ENCODE assay signal across 8 mouse cellular contexts in genomic region chr17:27636132-27637020, GRCm38 (mm10). TPM values are rescaled to one million over a fixed set of nuclear protein-coding genes. Genes with fewer than 3 reads are reported as not detected.
DNase-seq lines count a peak whose midpoint lies in the region; ATAC-seq and TF ChIP-seq lines count a peak whose summit lies in the region.

Rps10 (minus strand) TSS chr17:27636669.

- intact Hi-C loops in heart, adult 2 months (cut with DNase I), result loop anchor here (10.0 kb wide), 1 partner anchor 422 kb away; no protein-coding TSS in a partner anchor

- no peak within 1 kb of the TSS for H3K9ac ChIP-seq in heart, adult 2 months (ENCODE audit: low read depth, low read length)

- peaks cover 10% of the 10 kb centered on the region for H3K4me1 ChIP-seq in spleen, adult 2 months (ENCODE audit: control insufficient read depth, insufficient read depth, insufficient read length)
- peaks cover 4% of the 10 kb centered on the region for H3K4me1 ChIP-seq in heart, adult 2 months (ENCODE audit: control insufficient read depth, insufficient read depth, low read length)
- H3K4me1 ChIP-seq in midbrain, embryonic 10.5 days, result peaks cover 41% of the 10 kb centered on the region

- no peak for DNase-seq in spleen, adult 2 months (ENCODE audit: low read depth in 1 of 2, low spot score in 2 of 2)
- DNase-seq in spleen, postnatal 36 days (ENCODE audit: low spot score in 2 of 2), result no peak
- DNase-seq in heart, adult 2 months, result no peak
- DNase-seq in layer of hippocampus, adult 8-10 months (ENCODE audit: low spot score in 2 of 2), result no peak
- DNase-seq in midbrain, embryonic 10.5 days (ENCODE audit: low spot score), result no peak
- DNase-seq in natural killer cell, adult 2 months (ENCODE audit: low spot score in 2 of 2), result no peak
- DNase-seq in lung, postnatal 36 days, result no peak

- 83% methylated on average over 18 of the region's 18 CpGs for WGBS in spleen, adult 2 months
- 65% methylated on average over 18 of the region's 18 CpGs for WGBS in heart, adult 2 months
- 57% methylated on average over 18 of the region's 18 CpGs for WGBS in midbrain, embryonic 10.5 days

- no peak within 1 kb of the TSS for H3K27ac ChIP-seq in spleen, adult 2 months (ENCODE audit: insufficient read depth, low read length)
- H3K27ac ChIP-seq in heart, adult 2 months, result peak within 1 kb of the TSS; percentile 68
- H3K27ac ChIP-seq in midbrain, embryonic 10.5 days (replicated peaks), result peak within 1 kb of the TSS; percentile 96

- no peak for TF ChIP-seq EP300 in heart, adult 2 months (IDR thresholded peaks at IDR 0.05; ENCODE audit: insufficient read depth, low read depth, low read length)

- peak within 1 kb of the TSS; percentile 35; the same call in 1 of the 2 replicates for H3K4me3 ChIP-seq in spleen, adult 2 months (ENCODE audit: extremely low read depth, insufficient read depth, insufficient read length)
- peak within 1 kb of the TSS; percentile 67 for H3K4me3 ChIP-seq in heart, adult 2 months
- H3K4me3 ChIP-seq in midbrain, embryonic 10.5 days, result peak within 1 kb of the TSS; percentile 82

- no peaks in the 10 kb centered on the region for H3K79me2 ChIP-seq in heart, adult 2 months (replicated peaks; ENCODE audit: control insufficient read depth, insufficient read depth, low read length)

- no peaks in the 10 kb centered on the region for H3K9me3 ChIP-seq in midbrain, embryonic 10.5 days (replicated peaks)

- H3K27me3 ChIP-seq in spleen, adult 2 months (ENCODE audit: control insufficient read depth, insufficient read depth, low read length), result no peaks in the 10 kb centered on the region
- no peaks in the 10 kb centered on the region for H3K27me3 ChIP-seq in heart, adult 2 months (ENCODE audit: control insufficient read depth, insufficient read depth, low read length)
- no peaks in the 10 kb centered on the region for H3K27me3 ChIP-seq in midbrain, embryonic 10.5 days (ENCODE audit: low read depth, poor library complexity, severe bottlenecking)

- no peak for TF ChIP-seq POLR2A in spleen, adult 2 months (IDR thresholded peaks at IDR 0.05; ENCODE audit: low read depth, low read length)
- no peak for TF ChIP-seq POLR2A in heart, adult 2 months (IDR thresholded peaks at IDR 0.05; ENCODE audit: insufficient read depth, low read depth, low read length)

- peaks cover 21% of the 10 kb centered on the region for H3K36me3 ChIP-seq in spleen, adult 2 months (ENCODE audit: control insufficient read depth, insufficient read depth, low read length)
- peaks cover 2% of the 10 kb centered on the region; the same call in 1 of the 2 replicates for H3K36me3 ChIP-seq in heart, adult 2 months (ENCODE audit: control insufficient read depth, insufficient read depth, low read length)
- H3K36me3 ChIP-seq in midbrain, embryonic 10.5 days, result peaks cover 29% of the 10 kb centered on the region

- TF ChIP-seq CTCF in spleen, adult 2 months (IDR thresholded peaks at IDR 0.05; ENCODE audit: extremely low read depth, insufficient read depth, insufficient read length, insufficient replicate concordance), result no peak
- TF ChIP-seq CTCF in heart, adult 2 months (IDR thresholded peaks at IDR 0.05), result no peak

- ATAC-seq in common myeloid progenitor, adult 5-6 weeks (replicated peaks; ENCODE audit: low read depth, poor library complexity, severe bottlenecking), result no peak

RNA-seq across cellular contexts. Expression of gene Rps10, which starts in this region (rescaled TPM):
- polyA plus RNA-seq in spleen, adult 2 months (2012; rRNA removed), result 1,319 and 1,587 TPM in 2 replicates
- 2,180 and 2,411 TPM in 2 replicates for total RNA-seq in common myeloid progenitor, adult 5-6 weeks (2017)
- 100 to 1,000 TPM; 529 to 604 TPM for total RNA-seq in heart, adult 2 months (2021)
- polyA plus RNA-seq in heart, adult 2 months (2012; rRNA removed), result 448 and 482 TPM in 2 replicates
- 100 to 1,000 TPM; 403 to 610 (median 491) TPM for total RNA-seq in layer of hippocampus, adult 8-10 months (2022)
- 731 and 876 TPM in 2 replicates for polyA plus RNA-seq in midbrain, embryonic 10.5 days (2016; fragmentation: Nextera tagmentation; extraction: Ambion mirVana)
